Mouse (Mus musculus) ovary, adult 18-20 months (tissue): ENCODE data around the gene Ass1.
"Not testable (repeated sequence)": the region's sequence is repeated elsewhere in the genome, so short reads cannot be mapped to it uniquely, and the experiment has no call there.

Source experiments
- DNase-seq: peaks from one replicate; pipeline ENCODE4 v3.0.0; 2022; ENCODE audit warnings: low spot score, mixed read lengths

The Ass1 gene

GRCm38 (mm10) chr2:31537054-31537453, 67.0 kb downstream of the Ass1 start:
- DNase-seq = peak; percentile 11

DNA sequence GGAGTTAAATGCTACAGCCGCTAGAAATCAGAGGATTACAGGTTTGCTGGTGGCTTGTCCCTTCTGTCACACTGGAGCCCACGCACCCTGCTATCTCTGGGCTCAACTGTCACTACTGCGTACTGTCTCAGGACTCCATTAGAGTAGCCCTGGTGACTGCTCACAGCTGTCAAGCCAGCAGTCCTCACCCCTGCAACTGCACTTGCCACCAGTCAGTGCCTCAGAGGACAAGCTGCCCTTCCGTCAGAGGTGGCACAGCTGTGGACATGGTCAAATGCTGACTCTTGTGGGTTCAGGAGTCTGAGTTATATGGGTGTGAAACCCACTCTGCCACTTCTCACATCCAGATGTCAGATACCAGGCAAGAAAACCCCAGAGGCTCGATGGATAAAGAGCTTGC, 68.7 kb downstream of the Ass1 start:
- DNase-seq = no peak

DNA sequence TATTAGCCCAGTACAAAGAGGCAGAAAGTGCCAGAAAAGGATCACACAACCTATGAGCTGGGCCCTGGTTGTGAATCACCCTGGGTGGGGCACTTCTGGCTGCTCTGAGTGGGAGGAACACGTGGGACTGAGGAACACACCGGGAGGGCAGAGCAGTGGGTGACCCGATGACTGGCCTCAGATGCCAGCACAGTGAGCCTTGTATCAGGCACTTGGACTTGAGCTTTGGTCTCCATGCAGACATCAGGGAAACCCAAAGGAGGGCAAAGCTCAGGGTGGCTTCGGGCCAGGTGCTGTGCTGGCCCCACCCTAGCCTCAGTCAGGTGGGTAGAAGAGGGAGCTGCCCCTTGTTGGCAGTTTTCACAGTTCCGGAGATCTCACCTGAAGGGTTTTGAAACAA, 71.6 kb downstream of the Ass1 start:
- DNase-seq = no peak

- DNase-seq = no peak
These were observed 77.7 kb downstream of the Ass1 start for GRCm38 (mm10) chr2:31547726-31548125.

DNA sequence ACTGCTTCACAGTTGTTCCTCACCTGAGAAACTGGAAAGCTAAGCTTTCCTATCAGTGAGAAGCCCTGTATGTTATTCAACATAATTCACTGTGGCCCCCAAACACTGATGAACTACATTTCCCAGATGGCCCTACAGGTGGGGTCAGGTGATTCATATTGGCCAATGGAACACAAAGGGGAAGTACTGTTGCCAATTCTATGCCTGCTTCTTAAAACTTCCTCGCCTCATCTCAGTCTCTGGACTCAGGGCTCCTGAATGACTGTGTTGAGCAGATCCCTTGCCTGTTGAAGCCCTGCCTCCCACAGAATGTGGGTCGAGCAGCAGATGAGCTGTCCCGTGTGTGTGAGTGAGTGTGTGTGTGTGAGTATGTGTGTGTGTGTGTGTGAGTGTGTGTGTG, 80.5 kb downstream of the Ass1 start:
- no peak for DNase-seq

DNA sequence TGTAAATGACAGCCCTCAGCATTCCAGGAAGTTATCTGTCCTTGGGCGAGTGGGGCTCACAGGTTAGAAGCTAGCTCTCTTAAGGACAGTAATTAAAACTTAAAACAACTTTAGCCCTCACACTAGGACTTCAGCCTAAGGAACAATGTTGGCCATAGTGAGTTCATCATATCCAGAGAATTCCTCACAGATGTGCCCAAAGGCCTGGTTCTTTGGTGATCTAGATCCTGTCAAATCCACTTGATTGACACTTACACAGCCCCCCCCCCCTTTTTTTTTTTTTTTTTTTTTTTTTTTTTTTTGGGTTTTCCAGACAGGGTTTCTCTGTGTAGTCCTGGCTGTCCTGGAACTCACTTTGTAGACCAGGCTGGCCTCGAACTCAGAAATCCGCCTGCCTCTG, 81.3 kb downstream of the Ass1 start:
- not testable (repeated sequence) for DNase-seq

DNA sequence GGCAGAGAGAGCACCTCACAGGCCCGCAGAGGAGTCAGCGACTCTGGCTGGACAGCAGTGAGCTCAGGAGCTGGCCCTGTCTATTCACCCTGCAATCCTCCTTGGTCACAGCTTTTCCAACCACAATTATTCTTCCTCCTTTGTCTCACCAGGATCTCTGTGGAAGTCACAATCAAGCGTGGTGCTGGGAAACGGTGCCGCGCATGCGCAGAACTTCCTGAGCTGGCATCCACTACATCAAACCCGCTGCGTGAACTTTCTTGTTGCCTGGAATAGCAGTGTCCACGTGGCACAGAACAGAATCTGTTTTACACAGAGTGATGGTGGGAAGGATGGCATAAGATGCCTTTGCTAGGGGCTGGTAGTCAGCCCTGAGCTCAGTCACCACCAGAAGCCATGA, 82.0 kb downstream of the Ass1 start:
- no peak for DNase-seq

DNA sequence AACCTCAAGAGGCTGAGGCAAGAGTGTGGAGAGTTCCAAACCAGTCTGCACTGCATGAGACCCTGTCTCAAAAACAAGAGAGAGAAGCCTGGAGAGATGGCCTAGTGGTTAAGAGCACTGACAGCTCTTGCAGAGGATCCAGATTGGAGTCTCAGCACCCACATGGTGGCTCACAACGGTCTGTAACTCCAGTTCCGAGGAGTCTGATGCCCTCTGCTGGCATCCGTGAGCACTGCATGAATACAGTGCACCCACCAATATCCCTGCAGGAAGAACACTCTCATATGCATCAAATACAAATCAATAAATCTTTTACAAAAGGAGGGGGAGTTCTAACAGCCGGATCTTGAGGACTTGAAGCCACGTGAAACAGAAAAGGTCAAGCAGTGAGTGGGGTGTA, 84.6 kb downstream of the Ass1 start:
- no peak for DNase-seq
